Comparison of ENCODE assay signal across 7 mouse cellular contexts in genomic region chr17:24706982-24707800, GRCm38 (mm10). TPM values are rescaled to one million over a fixed set of nuclear protein-coding genes. Genes with fewer than 3 reads are reported as not detected.
DNase-seq lines count a peak whose midpoint lies in the region; ATAC-seq lines count a peak whose summit lies in the region.

TSS of gene Tbl3 (minus strand) at chr17:24707660.

- DNase-seq in adrenal gland, adult 18-20 months (ENCODE audit: low spot score in 2 of 2): peak; percentile 96
- peak; percentile 97 for DNase-seq in embryo, embryonic 11 days
- peak; percentile 85 to 90 for DNase-seq in gastrocnemius, postnatal 36 days
- peak; percentile 97 to 98 for DNase-seq in left cerebral cortex, postnatal 25 days (ENCODE audit: low spot score in 2 of 2)
- DNase-seq in midbrain, embryonic 10.5 days (ENCODE audit: low spot score): peak; percentile 94
- peak; percentile 94 for DNase-seq in right cerebral cortex, postnatal 4 days

- peaks cover 11% of the 10 kb centered on the region for H3K36me3 ChIP-seq in intestine, embryonic 15.5 days
- H3K36me3 ChIP-seq in midbrain, embryonic 10.5 days: peaks cover 39% of the 10 kb centered on the region

- WGBS in intestine, embryonic 15.5 days: 3% methylated on average over 32 of the region's 32 CpGs
- WGBS in midbrain, embryonic 10.5 days: 4% methylated on average over 32 of the region's 32 CpGs

- H3K4me3 ChIP-seq in intestine, embryonic 15.5 days (replicated peaks): peak within 1 kb of the TSS; percentile 80
- peak within 1 kb of the TSS; percentile 89 for H3K4me3 ChIP-seq in midbrain, embryonic 10.5 days

- H3K9me3 ChIP-seq in intestine, embryonic 15.5 days: no peaks in the 10 kb centered on the region
- H3K9me3 ChIP-seq in midbrain, embryonic 10.5 days (replicated peaks): no peaks in the 10 kb centered on the region

- H3K4me2 ChIP-seq in intestine, embryonic 15.5 days (replicated peaks): peak within 1 kb of the TSS; percentile 81

- intact Hi-C loops in gastrocnemius, postnatal 36 days (cut with DNase I): no loop called here
- intact Hi-C loops in left cerebral cortex, postnatal 25 days (cut with DNase I): no loop called here

- peak; percentile 91 for ATAC-seq in intestine, embryonic 15.5 days

- no peaks in the 10 kb centered on the region for H3K27me3 ChIP-seq in intestine, embryonic 15.5 days (replicated peaks)
- H3K27me3 ChIP-seq in midbrain, embryonic 10.5 days (ENCODE audit: low read depth, poor library complexity, severe bottlenecking): no peaks in the 10 kb centered on the region

- H3K9ac ChIP-seq in intestine, embryonic 15.5 days: peak within 1 kb of the TSS; percentile 77

- H3K4me1 ChIP-seq in intestine, embryonic 15.5 days (replicated peaks): peaks cover 6% of the 10 kb centered on the region; the same call in 1 of the 2 replicates
- peaks cover 22% of the 10 kb centered on the region for H3K4me1 ChIP-seq in midbrain, embryonic 10.5 days

- H3K27ac ChIP-seq in intestine, embryonic 15.5 days: peak within 1 kb of the TSS; percentile 83
- H3K27ac ChIP-seq in midbrain, embryonic 10.5 days (replicated peaks): peak within 1 kb of the TSS; percentile 87

RNA-seq across cellular contexts. Expression of gene Tbl3, which starts in this region (rescaled TPM):
- 10 to 100 TPM; 30.2 to 32.4 TPM for total RNA-seq in adrenal gland, adult 18-20 months (2021)
- total RNA-seq in gastrocnemius, postnatal 36 days (2021): 10 to 100 TPM; 15.1 to 16.1 TPM
- polyA plus RNA-seq in intestine, embryonic 15.5 days (2015; fragmentation: Nextera tagmentation; extraction: Ambion mirVana): 67.3 and 67.5 TPM in 2 replicates
- 10 to 100 TPM; 26.1 to 27.4 TPM for total RNA-seq in left cerebral cortex, postnatal 25 days (2021)
- polyA plus RNA-seq in midbrain, embryonic 10.5 days (2016; fragmentation: Nextera tagmentation; extraction: Ambion mirVana): 141 and 144 TPM in 2 replicates

Comparison
In these comparisons a context has a peak if more than half of its experiments do, and no peak if none do; other contexts are left out.
1. Peak in every context shown above with its lines: DNase-seq, ATAC-seq, H3K4me3 ChIP-seq and H3K27ac ChIP-seq.